Mouse (Mus musculus) liver, embryonic 15.5 days (tissue): Measurements from ENCODE around the gene Cog3. TPM values are rescaled to one million over a fixed set of nuclear protein-coding genes. Genes with fewer than 3 reads are reported as not detected.

ENCODE experiments used
- ATAC-seq: fragments of 200-750 bp; cut with Nextera tagmentation; 2 replicates; pipeline ENCODE4 v1.8.0; 2017; ENCODE audit warnings: moderate number of reproducible peaks, mild to moderate bottlenecking, moderate library complexity; ENCODE audit not compliant: insufficient read depth
- H3K27ac ChIP-seq: fragments of 300-500 bp; sonication (generic); replicated peaks from 2 replicates; pipeline ENCODE4 v1.5.1; 2015; ENCODE audit warnings: mild to moderate bottlenecking, inconsistent platforms
- H3K27me3 ChIP-seq: fragments of 300-500 bp; sonication (generic); 2 replicates; pipeline ENCODE4 v1.6.1; 2015; ENCODE audit warnings: mild to moderate bottlenecking, inconsistent platforms
- H3K36me3 ChIP-seq: fragments of 300-500 bp; sonication (generic); replicated peaks from 2 replicates; pipeline ENCODE4 v1.6.1; 2015; ENCODE audit warnings: moderate library complexity, mild to moderate bottlenecking, inconsistent platforms
- H3K4me1 ChIP-seq: fragments of 300-500 bp; sonication (generic); replicated peaks from 2 replicates; pipeline ENCODE4 v1.6.1; 2015; ENCODE audit warnings: inconsistent platforms
- H3K4me2 ChIP-seq: fragments of 300-500 bp; sonication (generic); 2 replicates; pipeline ENCODE4 v1.6.1; 2015; ENCODE audit warnings: moderate library complexity, mild to moderate bottlenecking, inconsistent platforms
- H3K4me3 ChIP-seq: fragments of 300-500 bp; sonication (generic); replicated peaks from 2 replicates; pipeline ENCODE4 v1.5.1; 2015; ENCODE audit warnings: mild to moderate bottlenecking, inconsistent platforms
- H3K9ac ChIP-seq: fragments of 300-500 bp; sonication (generic); 2 replicates; pipeline ENCODE4 v1.6.1; 2015; ENCODE audit warnings: moderate library complexity, mild to moderate bottlenecking, inconsistent platforms
- H3K9me3 ChIP-seq: fragments of 300-500 bp; sonication (generic); replicated peaks from 2 replicates; pipeline ENCODE4 v1.6.1; 2016; ENCODE audit warnings: inconsistent platforms
- WGBS: fragments of 180-500 bp; shearing (Covaris S2); methylation state at CpG from one replicate; pipeline ENCODE4 v1.1.7; 2015; ENCODE audit warnings: mixed read lengths; ENCODE audit not compliant: insufficient replicate concordance; 5-methylcytosine and 5-hydroxymethylcytosine counted together
- polyA plus RNA-seq: library from polyadenylated mRNA; unstranded; fragments of >200 nt; fragmentation: Nextera tagmentation; extraction: Ambion mirVana; gene quantifications from 2 replicates; pipeline ENCODE4 v1.2.1, GENCODE M21; 2015

Cog3 gene
- polyA plus RNA-seq, 1 experiment from 2014 or later, result 7.1 TPM

GRCm38 (mm10) chr14:75706647-75707046 lies 47.7 kb downstream of the Cog3 start:
- ATAC-seq, result no peak

GRCm38 (mm10) chr14:75697928-75698327 lies 56.4 kb downstream of the Cog3 start:
- no peaks in the 10 kb centered on the region for H3K9me3 ChIP-seq
- no peaks in the 10 kb centered on the region for H3K4me1 ChIP-seq
- no peak overlapping the region for H3K4me3 ChIP-seq
- H3K36me3 ChIP-seq, result peaks cover 10% of the 10 kb centered on the region
- no peak for ATAC-seq
- no peak overlapping the region for H3K27ac ChIP-seq
- H3K4me2 ChIP-seq, result no peak overlapping the region
- no peaks in the 10 kb centered on the region for H3K27me3 ChIP-seq
- 54% methylated on average over 1 of the region's 1 CpGs for WGBS
- H3K9ac ChIP-seq, result no peak overlapping the region

More at GRCm38 (mm10) chr14:75706647-75707046, 47.7 kb downstream of the Cog3 start:
- no peak overlapping the region for H3K27ac ChIP-seq
- H3K9me3 ChIP-seq, result no peaks in the 10 kb centered on the region
- no peak overlapping the region for H3K4me3 ChIP-seq
- 85% methylated on average over 4 of the region's 4 CpGs for WGBS
- no peak overlapping the region for H3K9ac ChIP-seq
- H3K27me3 ChIP-seq, result no peaks in the 10 kb centered on the region
- no peak overlapping the region for H3K4me2 ChIP-seq
- no peaks in the 10 kb centered on the region for H3K4me1 ChIP-seq
- peaks cover 78% of the 10 kb centered on the region for H3K36me3 ChIP-seq

- peaks cover 1% of the 10 kb centered on the region; the same call in 1 of the 2 replicates for H3K36me3 ChIP-seq
- no peaks in the 10 kb centered on the region for H3K4me1 ChIP-seq
- H3K4me2 ChIP-seq, result no peak overlapping the region
- no peak for ATAC-seq
- no peaks in the 10 kb centered on the region for H3K27me3 ChIP-seq
- no peak overlapping the region for H3K4me3 ChIP-seq
- WGBS, result 59% methylated on average over 5 of the region's 5 CpGs
- H3K9me3 ChIP-seq, result no peaks in the 10 kb centered on the region
- no peak overlapping the region for H3K9ac ChIP-seq
- no peak overlapping the region for H3K27ac ChIP-seq
These were observed 58.2 kb downstream of the Cog3 start for GRCm38 (mm10) chr14:75696096-75696495.

GRCm38 (mm10) chr14:75690428-75690827 lies 63.9 kb downstream of the Cog3 start:
- H3K4me3 ChIP-seq, result no peak overlapping the region
- no peak overlapping the region for H3K4me2 ChIP-seq
- no peaks in the 10 kb centered on the region for H3K27me3 ChIP-seq
- H3K9me3 ChIP-seq, result no peaks in the 10 kb centered on the region
- WGBS, result 88% methylated on average over 2 of the region's 2 CpGs
- H3K36me3 ChIP-seq, result no peaks in the 10 kb centered on the region
- H3K27ac ChIP-seq, result no peak overlapping the region
- H3K4me1 ChIP-seq, result no peaks in the 10 kb centered on the region
- no peak overlapping the region for H3K9ac ChIP-seq
- no peak for ATAC-seq

- Histone ChIP-seq H3K9ac (no peak overlapping the region), H3K9me3 (no peaks in the 10 kb centered on the region), H3K4me3 (no peak overlapping the region), H3K27me3 (no peaks in the 10 kb centered on the region), H3K4me1 (no peaks in the 10 kb centered on the region), H3K27ac (no peak overlapping the region), H3K36me3 (no peaks in the 10 kb centered on the region), H3K4me2 (no peak overlapping the region)
- 59% methylated on average over 6 of the region's 6 CpGs for WGBS
- ATAC-seq, result no peak
These were observed 78.0 kb downstream of the Cog3 start for GRCm38 (mm10) chr14:75676316-75676715.

GRCm38 (mm10) chr14:75669085-75669645 lies 85.2 kb downstream of the Cog3 start:
- H3K4me2 ChIP-seq, result no peak overlapping the region
- 48% methylated on average over 1 of the region's 1 CpGs for WGBS
- H3K9me3 ChIP-seq, result no peaks in the 10 kb centered on the region
- H3K4me3 ChIP-seq, result no peak overlapping the region
- H3K27ac ChIP-seq, result no peak overlapping the region
- no peak for ATAC-seq
- no peaks in the 10 kb centered on the region for H3K4me1 ChIP-seq
- no peaks in the 10 kb centered on the region for H3K36me3 ChIP-seq
- no peak overlapping the region for H3K9ac ChIP-seq
- H3K27me3 ChIP-seq, result no peaks in the 10 kb centered on the region

- WGBS, result 74% methylated on average over 2 of the region's 2 CpGs
These were observed 88.7 kb downstream of the Cog3 start for GRCm38 (mm10) chr14:75665430-75666180.

GRCm38 (mm10) chr14:75661548-75661947 lies 92.8 kb downstream of the Cog3 start:
- Histone ChIP-seq H3K4me2 (no peak overlapping the region), H3K27ac (no peak overlapping the region), H3K36me3 (no peaks in the 10 kb centered on the region), H3K4me1 (no peaks in the 10 kb centered on the region), H3K9me3 (no peaks in the 10 kb centered on the region), H3K27me3 (no peaks in the 10 kb centered on the region), H3K4me3 (no peak overlapping the region), H3K9ac (no peak overlapping the region)
- no peak for ATAC-seq
- 74% methylated on average over 8 of the region's 8 CpGs for WGBS

More at GRCm38 (mm10) chr14:75665430-75666180, 88.7 kb downstream of the Cog3 start:
- H3K4me3 ChIP-seq, result no peak overlapping the region
- no peaks in the 10 kb centered on the region for H3K36me3 ChIP-seq
- H3K4me1 ChIP-seq, result no peaks in the 10 kb centered on the region
- no peak for ATAC-seq
- H3K27ac ChIP-seq, result no peak overlapping the region
- H3K9me3 ChIP-seq, result no peaks in the 10 kb centered on the region
- no peak overlapping the region for H3K4me2 ChIP-seq
- no peaks in the 10 kb centered on the region for H3K27me3 ChIP-seq
- no peak overlapping the region for H3K9ac ChIP-seq

GRCm38 (mm10) chr14:75660936-75661335 lies 93.4 kb downstream of the Cog3 start:
- WGBS, result 67% methylated on average over 6 of the region's 6 CpGs
- no peaks in the 10 kb centered on the region for H3K4me1 ChIP-seq
- no peak overlapping the region for H3K4me2 ChIP-seq
- no peak overlapping the region for H3K9ac ChIP-seq
- H3K27me3 ChIP-seq, result no peaks in the 10 kb centered on the region
- ATAC-seq, result no peak
- H3K36me3 ChIP-seq, result no peaks in the 10 kb centered on the region
- H3K4me3 ChIP-seq, result no peak overlapping the region
- no peak overlapping the region for H3K27ac ChIP-seq
- no peaks in the 10 kb centered on the region for H3K9me3 ChIP-seq
